Comparison of ENCODE assay signal across 9 mouse cellular contexts in genomic region chr8:84021096-84021495, GRCm38 (mm10). TPM values are rescaled to one million over a fixed set of nuclear protein-coding genes. Genes with fewer than 3 reads are reported as not detected.
A peak's percentile ranks its signal among the peaks of the same experiment; 100 is the strongest.
DNase-seq lines count a peak whose midpoint lies in the region; ATAC-seq and TF ChIP-seq lines count a peak whose summit lies in the region.
"Had no signal": no experiment of that assay in that cellular context is flagged by ENCODE, and none has a peak within 500 bp of the region (broad histone marks: within the 10 kb centered on the region; RNA-seq: fewer than 3 reads in every experiment).

Gene Palm3 (plus strand): TSS chr8:84021471.

- no peaks in the 10 kb centered on the region for H3K9me3 ChIP-seq in heart, embryonic 16.5 days (replicated peaks; ENCODE audit: control insufficient read depth, low read length)
- no peaks in the 10 kb centered on the region for H3K9me3 ChIP-seq in embryonic facial prominence, embryonic 15.5 days (replicated peaks)
- no peaks in the 10 kb centered on the region for H3K9me3 ChIP-seq in midbrain, postnatal 0 days (ENCODE audit: low read length)

- no peak within 1 kb of the TSS for H3K27ac ChIP-seq in heart, embryonic 16.5 days (ENCODE audit: low read length)
- H3K27ac ChIP-seq in embryonic facial prominence, embryonic 15.5 days (replicated peaks) = no peak within 1 kb of the TSS
- H3K27ac ChIP-seq in midbrain, postnatal 0 days (ENCODE audit: low read depth, low read length) = no peak within 1 kb of the TSS

- peaks cover 35% of the 10 kb centered on the region for H3K4me1 ChIP-seq in heart, embryonic 16.5 days (ENCODE audit: control insufficient read depth, insufficient read depth, low read length)
- peaks cover 12% of the 10 kb centered on the region; the same call in 1 of the 2 replicates for H3K4me1 ChIP-seq in embryonic facial prominence, embryonic 15.5 days
- H3K4me1 ChIP-seq in midbrain, postnatal 0 days (ENCODE audit: insufficient read depth, low read length) = no peaks in the 10 kb centered on the region

- H3K36me3 ChIP-seq in heart, embryonic 16.5 days (ENCODE audit: control insufficient read depth, insufficient read depth) = no peaks in the 10 kb centered on the region
- H3K36me3 ChIP-seq in embryonic facial prominence, embryonic 15.5 days = no peaks in the 10 kb centered on the region
- no peaks in the 10 kb centered on the region for H3K36me3 ChIP-seq in midbrain, postnatal 0 days (ENCODE audit: insufficient read depth, low read length)

- ATAC-seq in heart, embryonic 16.5 days (replicated peaks; ENCODE audit: extremely low read depth, insufficient read depth, low FRiP score) = no peak
- ATAC-seq in embryonic facial prominence, embryonic 15.5 days (ENCODE audit: insufficient number of reproducible peaks, low FRiP score, low TSS enrichment, low read depth) = peak; percentile 63; the same call in 1 of the 2 replicates
- no peak for ATAC-seq in midbrain, postnatal 0 days (ENCODE audit: low FRiP score)
- ATAC-seq in activated CD4-positive, CD25-positive, alpha-beta regulatory T cell, adult 4 months = no peak

- WGBS in heart, embryonic 16.5 days = 27% methylated on average over 18 of the region's 18 CpGs
- 13% methylated on average over 17 of the region's 18 CpGs for WGBS in embryonic facial prominence, embryonic 15.5 days
- WGBS in midbrain, postnatal 0 days = 7% methylated on average over 18 of the region's 18 CpGs

- intact Hi-C loops in heart, postnatal 36 days (cut with DNase I) = no loop called here

- H3K27me3 ChIP-seq in heart, embryonic 16.5 days (ENCODE audit: control insufficient read depth, insufficient read depth, low read length) = peaks cover 19% of the 10 kb centered on the region
- H3K27me3 ChIP-seq in embryonic facial prominence, embryonic 15.5 days = peaks cover 17% of the 10 kb centered on the region; the same call in 1 of the 2 replicates
- 0 out of 2 replicates have a peak, but pooled peaks cover 8% of the 10 kb centered on the region for H3K27me3 ChIP-seq in midbrain, postnatal 0 days (ENCODE audit: insufficient read depth, low read length)

- peak within 1 kb of the TSS; percentile 32; the same call in 1 of the 2 replicates for H3K9ac ChIP-seq in heart, embryonic 16.5 days (ENCODE audit: low read length)
- H3K9ac ChIP-seq in embryonic facial prominence, embryonic 15.5 days = no peak within 1 kb of the TSS
- H3K9ac ChIP-seq in midbrain, postnatal 0 days (replicated peaks; ENCODE audit: low read length, poor library complexity, severe bottlenecking) = no peak within 1 kb of the TSS

- no peak for DNase-seq in heart, postnatal 36 days
- DNase-seq in ES-CJ7 (ENCODE audit: low read depth, low spot score) = peak; percentile 66
- DNase-seq in kidney, postnatal 36 days = peak; percentile 84
- no peak for DNase-seq in ovary, adult 18-20 months (ENCODE audit: low spot score)
- DNase-seq in midbrain, postnatal 0 days (ENCODE audit: low spot score) = no peak
- DNase-seq: retina, postnatal 1 day had no signal

- no peak within 1 kb of the TSS for H3K4me3 ChIP-seq in heart, embryonic 16.5 days (ENCODE audit: low read length)
- H3K4me3 ChIP-seq in embryonic facial prominence, embryonic 15.5 days (replicated peaks) = no peak within 1 kb of the TSS
- H3K4me3 ChIP-seq in midbrain, postnatal 0 days (ENCODE audit: low read depth, low read length) = no peak within 1 kb of the TSS

- 0 out of 2 replicates have a peak within 1 kb of the TSS, but pooled peaks have one; percentile 17 for H3K4me2 ChIP-seq in heart, embryonic 16.5 days (ENCODE audit: low read depth, low read length)
- peak within 1 kb of the TSS; percentile 32 for H3K4me2 ChIP-seq in embryonic facial prominence, embryonic 15.5 days (replicated peaks)
- H3K4me2 ChIP-seq in midbrain, postnatal 0 days (ENCODE audit: low read depth, low read length, poor library complexity, severe bottlenecking) = no peak within 1 kb of the TSS

- no peak for TF ChIP-seq CTCF in midbrain, postnatal 0 days (IDR thresholded peaks at IDR 0.05)

RNA-seq across cellular contexts. Expression of gene Palm3, which starts in this region (rescaled TPM):
- 1.5 and 2.7 TPM in 2 replicates for polyA plus RNA-seq in heart, embryonic 16.5 days (2015; fragmentation: Nextera tagmentation; extraction: Ambion mirVana)
- total RNA-seq in heart, postnatal 36 days (2021) = under 1 TPM; 0.11 to 0.87 TPM
- 6.5 and 8.6 TPM in 2 replicates for polyA plus RNA-seq in embryonic facial prominence, embryonic 15.5 days (2015; fragmentation: Nextera tagmentation; extraction: Ambion mirVana)
- 5.1 and 8.0 TPM in 2 replicates for total RNA-seq in midbrain, postnatal 0 days (2014; rRNA removed)
- polyA plus RNA-seq in midbrain, postnatal 0 days (2015; fragmentation: Nextera tagmentation; extraction: Ambion mirVana) = 4.4 and 4.9 TPM in 2 replicates
- 1 to 10 TPM; 1.1 to 2.4 TPM for polyA plus RNA-seq in activated CD4-positive, CD25-positive, alpha-beta regulatory T cell, adult 4 months (2017; shearing (Covaris generic))

Comparison
In these comparisons a context has a peak if more than half of its experiments do, and no peak if none do; other contexts are left out.
1. DNase-seq: peak in ES-CJ7 (single experiment) and kidney, postnatal 36 days (2 of 2); none in heart, postnatal 36 days (0 of 2), ovary, adult 18-20 months (single experiment) and midbrain, postnatal 0 days (single experiment).